Mouse (Mus musculus) lung, embryonic 14.5 days (tissue): ENCODE data around the gene Creg1. TPM values are rescaled to one million over a fixed set of nuclear protein-coding genes. Genes with fewer than 3 reads are reported as not detected.

Source experiments
- ATAC-seq: fragments of 200-750 bp; cut with Nextera tagmentation; 2 replicates; pipeline ENCODE4 v1.8.0; 2017; ENCODE audit warnings: mild to moderate bottlenecking, moderate TSS enrichment, moderate library complexity; ENCODE audit not compliant: insufficient read depth
- DNase-seq: peaks from one replicate; pipeline ENCODE4 v3.0.0-alpha.2; 2015
- H3K27ac ChIP-seq: fragments of 300-500 bp; sonication (generic); 2 replicates; pipeline ENCODE4 v1.5.1; 2014; ENCODE audit warnings: low read depth, mild to moderate bottlenecking, moderate library complexity
- H3K27me3 ChIP-seq: fragments of 300-500 bp; sonication (generic); 2 replicates; pipeline ENCODE4 v1.6.1; 2014; ENCODE audit warnings: low read length, control low read depth; ENCODE audit not compliant: insufficient read depth
- H3K36me3 ChIP-seq: fragments of 300-500 bp; sonication (generic); 2 replicates; pipeline ENCODE4 v1.6.1; 2014; ENCODE audit warnings: control low read depth; ENCODE audit not compliant: insufficient read depth
- H3K4me1 ChIP-seq: fragments of 300-500 bp; sonication (generic); 2 replicates; pipeline ENCODE4 v1.6.1; 2014; ENCODE audit warnings: antibody characterized with exemption, control low read depth; ENCODE audit not compliant: insufficient read depth
- H3K4me2 ChIP-seq: fragments of 300-500 bp; sonication (generic); 2 replicates; pipeline ENCODE4 v1.6.1; 2014; ENCODE audit warnings: mild to moderate bottlenecking
- H3K4me3 ChIP-seq: fragments of 300-500 bp; sonication (generic); 2 replicates; pipeline ENCODE4 v1.5.1; 2014; ENCODE audit warnings: low read depth, low read length
- H3K9ac ChIP-seq: fragments of 300-500 bp; sonication (generic); 2 replicates; pipeline ENCODE4 v1.6.1; 2014
- H3K9me3 ChIP-seq: fragments of 300-500 bp; sonication (generic); 2 replicates; pipeline ENCODE4 v1.6.1; 2016; ENCODE audit warnings: low read depth, low read length, control low read depth
- CTCF ChIP-seq: IDR thresholded peaks from 2 replicates; pipeline ENCODE4 v1.5.1; 2016; ENCODE audit warnings: antibody characterized with exemption, low read depth
- WGBS: fragments of 180-500 bp; shearing (Covaris S2); extraction: QIAGEN DNeasy Blood & Tissue Kit; methylation state at CpG from one replicate; pipeline ENCODE4 v1.1.7; 2014; 5-methylcytosine and 5-hydroxymethylcytosine counted together
- polyA plus RNA-seq: library from polyadenylated mRNA; unstranded; fragments of >200 nt; fragmentation: Nextera tagmentation; extraction: Ambion mirVana; gene quantifications from 2 replicates; pipeline ENCODE4 v1.2.1, GENCODE M21; 2014

The Creg1 gene
- polyA plus RNA-seq, 1 experiment from 2014 or later, result 58.3 TPM

GRCm38 (mm10) chr1:165804133-165804532 lies 40.6 kb downstream of the Creg1 start:
- no peak for TF ChIP-seq CTCF
- H3K27ac ChIP-seq, result no peak overlapping the region
- H3K36me3 ChIP-seq, result no peaks in the 10 kb centered on the region
- WGBS, result 90% methylated on average over 4 of the region's 4 CpGs
- no peak overlapping the region for H3K9ac ChIP-seq
- no peak overlapping the region for H3K4me3 ChIP-seq
- no peak overlapping the region for H3K4me2 ChIP-seq
- no peak for DNase-seq
- no peaks in the 10 kb centered on the region for H3K27me3 ChIP-seq
- no peak for ATAC-seq
- H3K9me3 ChIP-seq, result no peaks in the 10 kb centered on the region; the same call in 1 of the 2 replicates
- H3K4me1 ChIP-seq, result no peaks in the 10 kb centered on the region

- Histone ChIP-seq H3K4me3 (no peak overlapping the region), H3K4me1 (peaks cover 6% of the 10 kb centered on the region; the same call in 1 of the 2 replicates), H3K27me3 (no peaks in the 10 kb centered on the region), H3K27ac (no peak overlapping the region), H3K9me3 (no peaks in the 10 kb centered on the region), H3K36me3 (no peaks in the 10 kb centered on the region), H3K4me2 (no peak overlapping the region), H3K9ac (no peak overlapping the region)
- 67% methylated on average over 2 of the region's 2 CpGs for WGBS
- ATAC-seq, result no peak
- no peak for DNase-seq
- no peak for TF ChIP-seq CTCF
These were observed 47.1 kb downstream of the Creg1 start for GRCm38 (mm10) chr1:165810633-165811032.

- Histone ChIP-seq H3K27me3 (no peaks in the 10 kb centered on the region), H3K27ac (no peak overlapping the region), H3K4me3 (no peak overlapping the region), H3K9me3 (no peaks in the 10 kb centered on the region), H3K4me2 (no peak overlapping the region), H3K9ac (no peak overlapping the region), H3K36me3 (no peaks in the 10 kb centered on the region), H3K4me1 (peaks cover 6% of the 10 kb centered on the region; the same call in 1 of the 2 replicates)
- ATAC-seq, result no peak
- TF ChIP-seq CTCF, result no peak
- no peak for DNase-seq
- 60% methylated on average over 5 of the region's 5 CpGs for WGBS
These were observed 47.6 kb downstream of the Creg1 start for GRCm38 (mm10) chr1:165811170-165811569.

- H3K36me3 ChIP-seq, result no peaks in the 10 kb centered on the region
- H3K9ac ChIP-seq, result no peak overlapping the region
- H3K9me3 ChIP-seq, result no peaks in the 10 kb centered on the region
- no peak overlapping the region for H3K4me3 ChIP-seq
- 79% methylated on average over 3 of the region's 3 CpGs for WGBS
- H3K27ac ChIP-seq, result no peak overlapping the region
- no peak for TF ChIP-seq CTCF
- H3K27me3 ChIP-seq, result no peaks in the 10 kb centered on the region
- peaks cover 6% of the 10 kb centered on the region; the same call in 1 of the 2 replicates for H3K4me1 ChIP-seq
- H3K4me2 ChIP-seq, result no peak overlapping the region
- DNase-seq (no peak), ATAC-seq (no peak)
These were observed 49.2 kb downstream of the Creg1 start for GRCm38 (mm10) chr1:165812775-165813174.

GRCm38 (mm10) chr1:165814116-165814515 lies 50.6 kb downstream of the Creg1 start:
- Histone ChIP-seq H3K27ac (no peak overlapping the region), H3K9me3 (no peaks in the 10 kb centered on the region), H3K4me2 (0 out of 2 replicates have a peak overlapping the region, but pooled peaks have one; percentile 5), H3K9ac (no peak overlapping the region), H3K4me3 (no peak overlapping the region), H3K36me3 (no peaks in the 10 kb centered on the region), H3K4me1 (peaks cover 6% of the 10 kb centered on the region; the same call in 1 of the 2 replicates), H3K27me3 (no peaks in the 10 kb centered on the region)
- 35% methylated on average over 7 of the region's 7 CpGs for WGBS
- TF ChIP-seq CTCF, result no peak
- peak; percentile 15 for DNase-seq
- ATAC-seq, result no peak

DNA sequence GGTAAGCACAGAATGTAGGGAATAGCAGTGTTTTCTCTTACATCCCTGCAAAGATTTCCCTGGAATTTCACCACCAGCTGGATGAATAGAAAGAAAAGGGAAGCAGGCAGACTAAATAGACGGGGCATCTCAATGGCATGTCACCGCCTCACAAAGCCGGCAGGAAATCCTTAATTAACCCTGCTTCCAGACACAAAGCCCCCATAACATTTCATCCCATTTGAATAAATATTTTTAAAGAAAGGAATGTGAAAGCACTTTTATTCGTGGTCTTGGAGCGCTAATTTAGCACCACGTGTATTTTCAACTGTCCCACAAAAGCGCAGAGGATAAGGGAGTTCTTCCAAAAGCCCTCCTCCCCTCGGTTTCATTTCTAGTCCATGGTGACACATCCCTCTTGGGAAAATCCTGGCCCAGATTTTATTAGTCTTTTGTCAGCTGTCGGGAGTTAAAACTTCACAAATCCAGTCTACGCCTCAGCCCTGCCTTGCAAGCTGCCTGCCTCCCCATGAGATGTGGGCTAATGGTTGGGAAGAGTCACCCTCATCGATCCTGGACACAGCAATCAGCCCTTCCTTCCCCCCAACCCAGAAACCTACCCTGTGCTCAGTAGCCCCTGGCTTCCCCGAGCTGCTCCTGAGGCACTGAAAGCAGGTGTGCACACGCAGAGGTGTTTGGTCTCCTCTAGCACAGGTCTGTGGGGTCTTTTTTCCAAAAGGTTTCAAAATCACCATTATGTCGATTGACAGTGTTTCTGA lies 51.2 kb downstream of the Creg1 start:
- ATAC-seq (no peak), DNase-seq (peak; percentile 54)
- Histone ChIP-seq H3K9me3 (no peaks in the 10 kb centered on the region), H3K4me1 (peaks cover 6% of the 10 kb centered on the region; the same call in 1 of the 2 replicates), H3K4me2 (peak overlapping the region; percentile 25; the same call in 1 of the 2 replicates), H3K27me3 (no peaks in the 10 kb centered on the region), H3K9ac (no peak overlapping the region), H3K4me3 (no peak overlapping the region), H3K27ac (no peak overlapping the region), H3K36me3 (no peaks in the 10 kb centered on the region)
- WGBS, result 30% methylated on average over 14 of the region's 14 CpGs
- TF ChIP-seq CTCF, result no peak

DNA sequence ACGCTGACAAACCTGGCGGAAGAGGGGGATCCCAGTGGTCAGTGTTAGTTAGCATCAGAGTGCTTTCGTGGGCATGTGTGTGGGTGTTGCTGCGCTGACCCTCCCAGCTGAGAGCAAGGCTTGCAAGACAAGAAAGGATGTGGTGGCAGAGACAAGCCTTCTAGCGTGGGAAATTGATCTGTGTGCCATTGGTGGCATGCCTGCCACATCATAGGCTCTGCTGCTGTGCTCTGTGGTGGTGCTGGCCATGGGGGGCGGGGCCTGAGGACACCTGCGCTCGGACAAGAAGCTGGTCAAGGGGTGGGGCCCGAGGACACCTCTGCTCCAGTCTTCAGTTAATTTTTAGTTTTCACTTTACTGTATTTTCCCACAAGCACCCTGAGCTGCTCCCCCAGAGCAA lies 52.8 kb downstream of the Creg1 start:
- WGBS, result 79% methylated on average over 9 of the region's 9 CpGs
- no peaks in the 10 kb centered on the region for H3K27me3 ChIP-seq
- H3K9me3 ChIP-seq, result no peaks in the 10 kb centered on the region
- no peak for DNase-seq
- ATAC-seq, result no peak
- no peak overlapping the region for H3K9ac ChIP-seq
- peaks cover 6% of the 10 kb centered on the region; the same call in 1 of the 2 replicates for H3K4me1 ChIP-seq
- H3K4me3 ChIP-seq, result no peak overlapping the region
- no peak overlapping the region for H3K27ac ChIP-seq
- H3K36me3 ChIP-seq, result no peaks in the 10 kb centered on the region
- TF ChIP-seq CTCF, result no peak
- no peak overlapping the region for H3K4me2 ChIP-seq
